Mouse (Mus musculus) left cerebral cortex, adult 18-20 months (tissue): ENCODE measurements at regions not wholly inside any gene's neighbourhood (a gene's known extent, or its start where the extent isn't known, plus 50 kb on each side); places are given as distances from the start of the nearest gene placed in this dataset.
A peak's percentile ranks its signal among the peaks of the same experiment; 100 is the strongest.

Source experiments
- DNase-seq, 2 experiments: peaks; one replicate each; pipeline ENCODE4 v3.0.0; 2021 to 2022; ENCODE audit warnings: low spot score in 2 of 2, mixed read lengths in 1 of 2

DNA sequence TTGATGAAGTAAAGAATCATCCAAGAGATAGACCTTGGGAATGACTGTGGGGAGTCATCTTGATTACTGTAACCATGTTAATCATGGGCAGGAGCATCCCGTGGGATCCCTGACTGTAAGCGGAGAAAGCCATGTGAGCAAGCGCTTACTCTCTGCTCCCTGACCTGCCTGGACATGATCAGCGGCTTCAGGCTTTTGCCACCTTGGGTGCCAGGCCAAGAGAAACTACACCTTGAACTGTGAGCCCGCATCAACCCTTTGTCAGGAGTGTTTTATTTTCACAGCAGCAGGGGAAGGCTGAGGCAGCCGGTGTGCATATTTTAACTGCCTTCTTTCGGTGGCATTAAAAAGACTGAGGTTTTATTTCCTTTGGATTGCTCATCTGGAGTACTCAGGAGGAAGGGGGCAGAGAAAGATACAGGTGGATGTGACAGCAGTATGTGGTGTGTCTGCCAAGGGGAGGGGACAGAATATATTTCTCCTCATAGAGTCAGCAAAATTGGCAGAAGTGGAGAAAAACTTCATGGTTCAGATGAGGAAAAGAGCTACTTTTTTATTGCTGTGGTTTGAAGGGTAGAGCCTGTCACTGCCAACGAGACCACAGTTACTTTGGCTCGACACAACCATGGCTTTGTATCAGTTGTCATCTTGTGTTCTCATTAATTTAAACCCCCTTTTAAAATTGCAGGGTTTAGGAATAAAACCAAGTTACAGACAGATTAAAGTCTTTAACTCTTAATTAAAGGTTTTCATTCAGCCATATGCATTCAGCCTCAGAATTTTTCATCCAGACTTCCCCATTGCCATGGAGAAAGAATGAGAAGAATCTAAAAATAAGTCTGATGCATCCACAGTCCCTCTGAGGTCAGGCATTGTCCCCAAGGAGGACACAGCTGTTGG is 208.1 kb upstream of the Ercc4 start:
- no peak for DNase-seq

DNA sequence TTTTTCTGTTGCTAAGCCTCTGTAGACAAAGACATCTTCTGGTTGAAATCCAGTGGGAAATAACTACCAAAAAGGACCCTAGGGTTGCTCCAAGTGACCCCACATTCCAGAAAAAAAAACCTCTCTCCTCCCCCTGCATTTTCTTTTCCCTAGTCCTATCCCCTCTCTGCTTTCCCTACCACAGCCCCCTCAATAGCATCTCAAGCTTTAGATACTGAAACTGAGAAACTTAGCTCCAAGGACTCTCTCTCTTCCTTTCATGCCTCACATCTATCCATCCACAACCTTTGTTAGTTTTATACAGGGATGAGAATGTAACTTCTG is 207.5 kb upstream of the Ercc4 start:
- DNase-seq = no peak

DNA sequence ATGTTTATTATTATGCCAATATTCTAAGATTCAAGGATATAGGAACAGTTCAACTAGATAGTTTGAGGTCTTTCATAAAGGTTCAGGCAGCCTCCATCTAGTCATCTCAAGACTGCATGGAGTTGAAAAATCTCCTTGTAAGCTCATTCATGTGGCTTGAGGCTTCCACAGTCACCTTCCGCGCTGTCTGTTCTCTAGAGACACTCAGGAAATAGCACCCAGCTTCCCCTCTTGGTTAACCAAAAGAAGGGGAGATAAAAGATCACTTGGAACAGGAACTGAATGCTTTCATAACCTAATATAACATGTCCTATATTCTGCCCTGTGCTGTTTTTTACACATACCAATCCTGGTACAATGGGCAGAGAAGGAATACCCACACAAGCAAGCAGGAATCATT is 206.3 kb upstream of the Ercc4 start:
- no peak for DNase-seq

DNA sequence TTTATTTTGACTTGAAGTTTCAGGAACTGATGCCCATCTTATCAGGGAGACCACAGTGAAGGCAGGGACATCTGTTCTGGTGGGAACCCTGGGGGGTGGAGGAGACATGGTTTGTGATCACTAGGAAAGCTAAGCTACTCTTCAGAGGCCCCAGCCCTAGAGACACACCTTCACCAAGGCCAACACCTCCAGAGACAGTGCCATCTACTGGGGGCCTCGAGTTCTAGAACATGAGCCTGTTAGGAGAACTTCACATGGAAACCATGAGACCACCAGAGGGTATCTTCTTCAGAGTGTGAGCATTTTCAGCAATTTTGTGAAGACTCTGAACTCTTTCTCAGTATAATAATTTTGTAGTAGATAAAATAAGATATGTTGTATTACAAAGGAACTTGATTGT is 204.5 kb upstream of the Ercc4 start:
- DNase-seq = no peak

DNA sequence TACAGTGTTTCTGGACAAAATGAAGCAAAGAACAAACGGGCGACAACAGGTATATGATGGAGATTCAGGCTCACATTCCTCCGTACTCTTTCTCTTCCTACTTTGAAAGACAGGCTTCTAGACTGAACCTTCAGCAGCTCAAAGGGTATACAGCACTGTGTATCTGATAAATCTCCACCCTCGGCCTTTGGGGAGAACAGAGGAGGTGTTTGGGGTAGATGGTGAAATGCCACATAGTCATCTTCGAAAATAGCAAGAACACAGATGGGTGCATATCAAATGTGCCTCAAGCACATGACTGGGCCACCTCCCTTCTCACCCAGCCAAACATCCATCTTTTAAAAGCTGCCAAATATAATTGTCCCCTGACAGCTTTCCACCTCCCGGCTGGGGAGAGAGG is 184.8 kb upstream of the Ercc4 start:
- peak in 1 of 2 experiments; percentile 12 for DNase-seq

DNA sequence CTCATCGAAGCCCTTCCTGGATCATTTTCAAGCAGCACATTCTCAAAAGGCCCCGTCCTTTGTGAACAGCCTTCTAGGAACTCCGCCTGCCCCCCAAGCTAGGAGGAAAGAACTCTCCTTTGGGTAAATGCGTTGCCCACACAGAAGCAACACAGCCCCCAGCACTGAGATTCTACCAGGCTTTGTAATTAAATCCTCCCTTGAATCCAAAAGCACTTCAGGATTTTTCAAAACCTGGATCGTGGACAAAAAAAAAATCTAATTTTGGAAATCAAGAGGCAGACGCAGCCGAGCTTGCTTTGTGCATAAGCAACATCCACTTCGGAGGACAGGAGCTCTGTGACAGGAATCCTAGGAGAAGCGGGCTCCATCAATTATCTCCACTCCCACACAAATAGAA is 183.6 kb upstream of the Ercc4 start:
- peak; percentile 27 to 49 for DNase-seq

DNA sequence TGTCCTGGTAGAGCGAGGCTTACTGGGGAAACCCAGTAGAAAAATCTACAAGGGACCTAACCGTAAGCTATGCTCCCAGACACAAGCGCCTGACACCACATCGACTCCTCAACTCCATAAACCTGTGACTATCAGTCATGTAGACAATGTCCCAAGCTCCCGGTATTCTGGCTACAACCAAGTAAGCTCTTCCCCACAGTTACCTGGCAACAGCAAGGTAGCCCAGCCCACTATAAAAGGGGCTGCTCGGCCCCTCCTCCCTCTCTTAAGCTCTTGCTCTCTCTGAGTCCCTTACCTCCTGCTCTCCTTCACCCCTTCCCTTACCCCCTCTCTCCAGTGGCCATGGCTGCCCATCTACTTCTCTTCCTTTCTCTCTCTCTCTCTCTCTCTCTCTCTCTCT is 178.4 kb upstream of the Ercc4 start:
- no peak for DNase-seq

DNA sequence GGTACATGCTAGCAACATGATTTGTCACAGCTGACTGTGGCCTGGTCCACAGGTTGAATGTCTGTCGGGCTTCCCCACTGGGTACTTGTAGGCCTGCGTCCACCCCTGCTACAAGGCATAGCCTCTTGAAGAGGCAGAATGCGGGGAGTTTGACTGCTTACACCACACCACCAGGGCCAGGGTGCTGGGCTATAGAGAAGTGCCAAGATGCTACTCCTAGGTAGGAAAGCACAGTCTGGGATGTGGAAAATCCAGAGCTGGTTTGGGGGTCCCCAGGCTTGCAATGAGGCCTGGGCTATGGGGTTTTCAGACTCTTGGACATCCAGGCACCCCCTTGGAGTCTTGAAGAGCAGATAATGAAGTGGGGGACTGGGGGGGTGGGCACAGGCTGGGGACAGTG is 176.5 kb upstream of the Ercc4 start:
- no peak for DNase-seq

DNA sequence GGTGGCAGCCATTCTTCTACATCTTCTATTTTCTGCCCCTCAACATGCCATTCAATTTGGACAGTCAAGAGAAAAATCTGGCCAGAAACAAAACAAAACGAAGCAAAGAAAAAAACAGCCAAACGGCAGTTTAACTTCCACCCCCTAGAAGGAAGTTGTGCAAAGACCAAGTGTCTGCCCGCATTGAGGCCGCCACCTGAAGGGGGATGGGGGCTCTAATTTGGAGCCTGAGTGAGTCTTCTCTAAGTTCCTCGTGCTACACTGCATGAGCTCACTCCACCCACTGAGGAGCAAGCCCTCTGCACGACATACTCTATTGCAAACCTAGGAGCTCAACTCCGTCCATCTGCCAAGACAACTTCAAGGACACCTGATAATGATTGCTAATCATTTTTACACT is 174.9 kb upstream of the Ercc4 start:
- no peak for DNase-seq

DNA sequence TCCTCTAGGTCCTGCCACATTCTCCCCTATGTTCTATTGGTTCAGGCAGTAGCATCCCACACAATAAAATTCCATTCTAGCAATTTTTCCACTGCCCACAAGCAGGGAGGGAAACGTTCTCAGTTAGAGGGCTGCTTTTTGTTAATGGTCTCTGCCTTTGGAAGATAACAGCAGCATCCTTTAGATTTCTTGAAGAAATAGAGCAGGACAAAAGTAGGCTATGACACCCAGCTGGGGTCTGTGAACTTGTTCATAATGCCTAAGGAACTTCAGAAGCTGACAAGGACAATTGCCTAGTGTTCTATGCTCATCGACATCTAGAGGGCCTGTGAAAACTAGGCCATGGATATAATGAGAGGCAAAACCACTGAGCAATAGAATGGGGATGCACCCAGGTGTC is 174.2 kb upstream of the Ercc4 start:
- DNase-seq = no peak

DNA sequence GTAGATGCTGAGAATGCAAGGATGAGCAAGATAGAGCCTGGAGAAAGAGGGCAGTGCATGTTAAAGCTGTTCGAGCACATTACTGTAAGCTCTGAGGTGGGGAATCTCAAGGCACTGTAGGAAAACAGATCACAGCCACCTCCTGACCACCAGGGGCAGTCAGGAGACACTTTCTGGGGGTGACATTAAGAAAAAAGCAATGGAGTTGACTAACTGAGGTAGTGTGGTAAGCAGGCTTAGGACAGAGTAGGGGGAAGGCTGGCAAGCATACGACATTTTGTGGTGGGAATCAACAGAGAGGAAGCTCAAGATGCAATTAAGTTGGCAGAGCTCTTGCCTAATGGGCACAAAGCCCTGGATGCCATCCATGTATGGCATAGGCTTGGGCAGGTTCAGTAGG is 172.9 kb upstream of the Ercc4 start:
- no peak for DNase-seq

DNA sequence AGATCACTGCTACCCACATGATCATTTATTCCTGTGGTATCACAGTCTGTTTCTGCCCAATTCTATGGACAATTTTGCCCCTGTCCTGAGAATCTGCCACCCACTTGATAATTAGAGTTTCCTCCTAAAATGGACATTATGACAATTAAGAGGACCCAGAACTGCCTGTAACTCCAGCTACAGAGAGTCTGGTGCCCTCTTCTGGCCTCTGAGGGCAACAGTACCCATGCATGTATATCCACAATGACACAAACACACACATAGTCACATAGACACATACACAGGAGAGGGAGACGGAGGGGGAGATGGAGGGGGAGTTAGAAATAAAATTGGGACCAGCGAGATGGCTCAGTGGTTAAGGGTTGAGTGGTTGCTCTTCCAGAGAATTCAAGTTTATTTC is 170.9 kb upstream of the Ercc4 start:
- no peak for DNase-seq

DNA sequence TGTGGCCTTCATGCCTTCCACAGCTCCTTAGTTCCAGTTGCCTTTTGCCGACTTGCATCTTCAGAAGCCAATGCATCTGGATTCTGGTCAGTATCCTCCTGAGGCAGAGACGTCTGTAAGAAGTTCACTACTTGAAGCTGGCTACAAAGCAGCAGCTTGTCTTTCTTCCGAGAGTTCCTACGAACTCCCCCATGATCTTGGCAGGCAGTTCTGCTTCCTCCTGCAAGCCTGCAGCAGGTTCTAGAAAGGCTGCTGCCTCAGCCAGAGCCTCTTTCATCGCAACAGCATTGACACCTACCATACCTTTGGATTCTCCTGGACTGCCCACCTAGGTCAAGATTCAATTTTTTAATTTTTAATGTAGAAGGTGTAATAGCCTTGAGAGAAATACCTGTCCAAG is 158.3 kb upstream of the Ercc4 start:
- DNase-seq = peak in 1 of 2 experiments; percentile 21

DNA sequence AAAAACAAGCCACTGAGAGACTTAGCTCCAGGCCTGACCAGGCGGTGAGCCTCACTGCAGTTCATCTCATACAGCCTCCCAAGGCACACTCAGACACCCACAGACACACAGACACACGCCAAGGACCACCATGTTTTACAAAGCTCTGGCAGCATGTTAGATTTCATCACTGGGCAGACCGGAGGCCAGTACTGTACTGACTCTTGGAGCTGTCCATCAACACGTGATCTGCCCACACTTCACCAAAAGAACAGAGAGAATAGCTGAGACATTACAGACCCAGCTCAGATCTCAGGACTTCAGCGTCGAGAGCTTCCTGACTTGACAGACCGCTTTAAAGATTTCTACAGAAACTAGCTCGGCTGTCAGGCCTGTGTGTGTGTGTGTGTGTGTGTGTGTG is 155.5 kb upstream of the Ercc4 start:
- DNase-seq = no peak

DNA sequence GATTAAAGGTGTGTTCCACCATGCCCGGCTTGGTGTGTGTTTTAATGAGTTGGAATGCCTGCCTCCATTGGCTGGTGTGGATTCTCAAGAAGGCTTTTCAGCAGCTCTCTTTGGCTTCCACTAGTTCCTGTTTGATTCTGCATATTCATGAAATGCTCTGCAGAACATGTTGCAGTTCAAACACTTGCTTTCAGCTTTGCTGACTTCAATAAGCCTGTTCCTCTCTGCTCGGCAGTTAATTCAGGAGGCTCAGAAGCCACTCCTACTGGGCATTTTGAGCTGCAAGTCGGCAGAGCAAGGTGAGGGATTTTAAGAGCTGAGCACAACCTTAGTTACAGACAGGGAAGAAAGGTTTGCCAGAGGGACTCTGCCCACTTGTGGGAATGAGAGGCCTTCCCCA is 153.1 kb upstream of the Ercc4 start:
- no peak for DNase-seq

DNA sequence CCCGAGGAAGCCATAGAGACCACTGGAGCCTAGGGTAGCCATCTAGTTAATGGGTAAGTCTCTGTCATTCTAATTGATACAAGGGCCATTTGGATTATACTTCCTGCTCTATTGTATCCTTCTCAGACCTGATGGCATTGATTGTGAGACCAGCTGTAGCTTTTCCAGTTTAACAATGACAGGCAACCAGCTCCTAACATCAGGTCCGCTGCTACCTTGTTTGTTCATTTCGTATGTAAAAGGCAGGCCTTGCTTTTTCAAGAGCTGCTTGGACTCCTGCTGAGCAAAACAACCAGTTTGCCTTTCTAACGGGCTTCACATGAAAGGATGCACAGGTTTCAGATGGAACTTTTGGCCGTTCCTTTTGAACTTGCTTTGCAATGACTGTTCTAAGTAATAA is 148.6 kb upstream of the Ercc4 start:
- DNase-seq = no peak

DNA sequence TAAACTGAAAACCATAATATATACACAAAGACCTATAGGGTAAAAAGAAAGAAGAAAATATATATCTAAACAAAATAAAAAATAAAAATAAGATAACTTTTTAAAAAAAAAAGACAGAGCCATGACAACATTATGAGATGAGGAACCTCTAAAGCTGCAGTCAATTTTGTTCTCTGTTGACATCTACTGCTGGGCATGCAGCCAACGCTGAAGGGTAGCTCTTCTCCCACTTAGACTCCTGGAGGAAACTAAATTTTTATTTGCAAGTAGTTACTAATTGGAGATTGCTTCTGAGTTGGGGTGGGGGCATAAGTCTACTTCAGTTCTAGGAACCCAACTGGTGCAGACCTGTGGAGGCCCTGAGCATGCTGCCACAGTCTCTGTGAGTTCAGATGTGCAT is 126.8 kb upstream of the Ercc4 start:
- peak; percentile 9 to 12 for DNase-seq

DNA sequence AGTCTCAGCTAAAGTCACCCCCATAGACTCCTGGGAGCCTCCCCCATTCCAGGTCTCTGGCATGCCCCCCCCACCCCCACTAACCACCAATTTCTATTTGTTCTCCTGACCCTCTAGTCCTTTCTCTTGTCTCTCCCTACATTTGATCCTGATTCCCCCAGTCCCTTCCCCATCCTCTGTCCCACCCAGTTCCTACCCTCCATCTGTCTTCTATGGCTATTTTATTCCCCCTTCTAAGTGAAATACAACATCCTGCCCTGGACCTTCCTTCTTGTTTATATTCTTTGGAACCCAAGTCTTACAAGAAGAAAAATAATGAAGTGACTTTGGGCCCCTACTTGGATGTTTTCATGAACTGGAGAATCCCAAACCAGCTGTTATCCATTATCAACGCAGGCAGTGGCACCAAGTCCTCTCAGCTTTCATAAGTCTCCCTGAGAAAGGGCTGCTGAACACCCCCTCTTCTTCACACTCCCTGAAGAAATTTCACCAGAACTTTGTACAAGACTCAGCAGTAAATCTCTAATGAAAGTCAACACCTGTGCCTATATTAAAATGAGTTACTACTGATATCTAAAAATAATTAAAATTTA is 108.1 kb upstream of the Ercc4 start:
- DNase-seq = no peak

DNA sequence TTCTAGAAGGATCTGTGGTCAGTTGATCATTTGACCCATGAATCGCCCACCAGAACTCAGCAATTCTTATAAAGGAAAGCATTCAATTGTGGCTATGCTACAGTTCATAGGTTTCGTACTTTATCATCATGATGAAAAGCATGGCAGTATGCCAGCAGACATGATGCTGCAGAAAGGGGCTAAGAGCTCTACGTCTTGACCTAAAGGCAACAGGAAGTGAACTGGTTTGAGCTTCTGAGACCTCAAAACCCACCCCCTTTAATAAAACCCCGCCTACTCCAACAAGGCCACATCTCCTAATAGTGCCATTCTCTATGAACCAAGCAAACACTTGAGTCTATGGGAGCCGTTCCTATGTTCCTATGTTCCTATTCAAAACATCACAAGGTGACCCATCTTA is 96.6 kb upstream of the Ercc4 start:
- no peak for DNase-seq

DNA sequence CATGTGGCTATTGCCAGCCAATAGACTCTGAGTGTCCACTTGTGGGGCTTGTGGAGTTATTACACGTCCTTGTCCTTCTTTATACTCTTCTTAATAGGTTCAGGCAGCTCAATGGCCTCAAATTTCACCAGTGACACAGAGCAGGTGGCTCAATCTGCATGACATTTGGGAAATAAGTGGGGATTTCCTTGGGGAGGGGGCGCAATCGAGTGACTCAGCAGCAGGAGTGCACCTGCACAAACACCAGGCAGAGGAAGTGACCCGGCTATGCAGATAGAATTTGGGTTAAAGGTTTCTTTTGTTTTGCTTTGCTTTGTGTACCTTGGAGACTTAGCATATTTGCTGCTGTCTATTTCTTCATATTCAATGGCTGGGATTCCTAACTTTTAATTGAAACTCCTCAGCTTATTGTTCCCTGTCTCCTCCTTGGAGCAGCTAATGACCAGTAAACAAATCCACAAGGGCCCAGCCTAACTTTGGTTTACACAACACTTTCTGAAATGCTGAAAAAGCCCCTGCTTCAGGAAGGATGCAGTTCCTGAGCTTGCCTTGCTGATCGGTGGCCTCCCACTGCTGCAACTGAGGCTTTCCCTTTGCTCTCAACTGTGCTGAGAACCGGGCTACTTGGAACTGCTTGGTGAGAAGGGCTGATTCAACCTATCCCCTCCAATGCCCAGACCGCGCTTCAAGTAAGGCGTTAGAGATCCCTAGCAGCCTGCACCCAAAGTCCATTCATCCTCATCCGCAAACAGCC is 95.4 kb upstream of the Ercc4 start:
- no peak for DNase-seq

DNA sequence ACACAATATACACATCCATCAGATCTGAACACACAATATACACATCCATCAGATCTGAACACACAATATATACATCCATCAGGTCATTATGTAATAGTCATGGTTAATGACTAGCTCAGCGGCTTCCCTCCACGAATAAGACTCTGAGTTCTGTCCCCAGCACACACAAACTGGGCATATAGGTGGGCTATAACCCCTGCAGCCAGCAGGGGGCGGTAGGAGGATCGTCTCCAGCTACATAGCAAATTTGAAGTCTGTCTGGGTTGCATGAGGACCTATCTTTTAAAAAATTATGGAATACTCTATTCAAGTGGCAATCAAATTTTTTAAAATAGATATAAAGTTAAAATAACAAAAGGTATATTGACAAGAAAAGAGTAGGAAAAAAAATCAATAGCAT is 86.6 kb upstream of the Ercc4 start:
- DNase-seq = peak in 1 of 2 experiments; percentile 12

DNA sequence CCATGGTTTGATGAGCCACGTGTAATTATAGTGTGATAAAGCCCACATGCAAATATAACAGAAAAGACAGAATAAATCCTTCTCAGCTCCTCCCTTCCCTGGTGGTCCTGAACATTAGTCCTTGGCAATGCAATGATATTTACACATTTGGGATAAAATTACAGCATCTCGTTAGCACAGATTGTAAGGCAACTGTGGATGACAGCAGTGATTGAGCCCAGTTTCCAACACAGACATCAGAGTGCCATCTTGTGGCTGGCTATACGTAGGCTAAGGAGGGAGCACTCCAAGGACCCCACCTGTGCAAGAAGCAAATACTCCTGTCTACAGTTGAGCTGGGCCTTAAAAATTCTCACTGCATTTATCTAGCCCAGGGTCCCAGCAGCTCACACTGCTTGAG is 84.1 kb upstream of the Ercc4 start:
- DNase-seq = peak; percentile 53 to 57
